Mouse (Mus musculus) neural tube, embryonic 14.5 days (tissue): ENCODE measurements around the gene Gm13272. TPM values are rescaled to one million over a fixed set of nuclear protein-coding genes. Genes with fewer than 3 reads are reported as not detected.
"Not testable (repeated sequence)": the region's sequence is repeated elsewhere in the genome, so short reads cannot be mapped to it uniquely, and the experiment has no call there.

Source experiments
- ATAC-seq: fragments of 200-750 bp; cut with Nextera tagmentation; 2 replicates; pipeline ENCODE4 v1.8.0; 2017; ENCODE audit warnings: low read depth, mild to moderate bottlenecking, moderate TSS enrichment, moderate library complexity
- H3K27ac ChIP-seq: fragments of 300-500 bp; sonication (generic); 2 replicates; pipeline ENCODE4 v1.5.1; 2014; ENCODE audit warnings: low read depth, mild to moderate bottlenecking, control low read depth, low read length, moderate library complexity, mixed read lengths
- H3K27me3 ChIP-seq: fragments of 300-500 bp; sonication (generic); 2 replicates; pipeline ENCODE4 v1.6.1; 2014; ENCODE audit warnings: low read length; ENCODE audit not compliant: control insufficient read depth, insufficient read depth
- H3K36me3 ChIP-seq: fragments of 300-500 bp; sonication (generic); 2 replicates; pipeline ENCODE4 v1.6.1; 2014; ENCODE audit warnings: low read length, mixed read lengths; ENCODE audit not compliant: control insufficient read depth, insufficient read depth
- H3K4me1 ChIP-seq: fragments of 300-500 bp; sonication (generic); 2 replicates; pipeline ENCODE4 v1.6.1; 2014; ENCODE audit warnings: low read length; ENCODE audit not compliant: control insufficient read depth, insufficient read depth
- H3K4me2 ChIP-seq: fragments of 300-500 bp; sonication (generic); 2 replicates; pipeline ENCODE4 v1.6.1; 2014; ENCODE audit warnings: mild to moderate bottlenecking, low read depth, low read length, control low read depth
- H3K4me3 ChIP-seq: fragments of 300-500 bp; sonication (generic); 2 replicates; pipeline ENCODE4 v1.5.1; 2014; ENCODE audit warnings: low read depth, low read length, control low read depth, mixed read lengths
- H3K9ac ChIP-seq: fragments of 300-500 bp; sonication (generic); replicated peaks from 2 replicates; pipeline ENCODE4 v1.6.1; 2014; ENCODE audit warnings: low read depth, mild to moderate bottlenecking, control low read depth, low read length, mixed read lengths
- H3K9me3 ChIP-seq: fragments of 300-500 bp; sonication (generic); 2 replicates; pipeline ENCODE4 v1.6.1; 2016; ENCODE audit warnings: low read length; ENCODE audit not compliant: control insufficient read depth
- WGBS: fragments of 180-500 bp; shearing (Covaris S2); extraction: QIAGEN DNeasy Blood & Tissue Kit; methylation state at CpG from one replicate; pipeline ENCODE4 v1.1.7; 2014; 5-methylcytosine and 5-hydroxymethylcytosine counted together
- polyA plus RNA-seq: library from polyadenylated mRNA; unstranded; fragments of >200 nt; fragmentation: Nextera tagmentation; extraction: Ambion mirVana; gene quantifications from 2 replicates; pipeline ENCODE4 v1.2.1, GENCODE M21; 2014

Gene Gm13272
- not detected in 2 replicates for polyA plus RNA-seq

DNA sequence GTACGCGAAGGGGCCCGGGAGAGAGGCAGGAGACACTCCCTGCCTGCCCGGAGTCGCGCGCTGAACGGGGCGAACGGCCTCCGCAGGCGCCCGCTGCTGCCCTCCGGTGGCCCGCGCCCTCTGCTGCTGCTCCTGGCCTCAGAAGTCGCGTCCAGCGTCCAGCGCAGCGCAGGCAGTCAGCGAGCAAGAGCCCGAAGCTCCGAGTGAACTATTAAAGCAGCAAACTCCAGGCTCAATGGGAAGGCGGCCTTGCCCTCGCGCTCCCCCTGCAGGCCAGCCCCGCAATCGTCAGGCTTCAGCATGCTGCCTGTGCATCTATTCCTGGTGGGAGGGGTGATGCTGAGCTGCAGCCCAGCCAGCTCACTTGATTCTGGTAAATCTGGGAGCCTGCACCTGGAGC, at the start of gene Gm13272:
Gene Gm13272 (plus strand): TSS at position 301 of the 400 bp plus-strand sequence.
- H3K27ac ChIP-seq, H3K4me1 ChIP-seq, H3K4me3 ChIP-seq, H3K4me2 ChIP-seq, H3K27me3 ChIP-seq, H3K9ac ChIP-seq, ATAC-seq, H3K36me3 ChIP-seq, H3K9me3 ChIP-seq: not testable (repeated sequence)
- WGBS = no CpG with 5 or more reads among the region's 29 CpGs

GRCm38 (mm10) chr4:88738480-88738879, 41.2 kb upstream of the Gm13272 start:
- WGBS = 4% methylated on average over 2 of the region's 2 CpGs
- no peak for ATAC-seq

DNA sequence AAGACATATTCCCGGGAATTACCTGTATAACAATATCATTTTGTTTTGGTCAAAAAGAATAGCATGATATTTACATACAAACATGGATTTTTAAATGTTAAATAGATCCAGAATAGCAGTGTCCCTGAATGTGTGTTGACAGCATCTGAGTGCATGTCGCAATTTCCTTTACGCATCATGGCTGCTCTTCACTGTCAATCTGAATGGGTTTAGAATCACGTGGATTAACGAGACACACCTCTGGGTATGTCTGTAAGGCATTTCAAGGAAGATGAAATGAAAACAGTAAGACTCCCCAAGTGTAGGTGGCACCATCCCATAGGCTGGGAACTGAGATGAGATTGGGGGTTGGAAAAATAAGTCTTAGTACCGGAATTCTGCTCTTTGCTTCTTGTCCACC, 40.6 kb upstream of the Gm13272 start:
- H3K27me3 ChIP-seq = no peaks in the 10 kb centered on the region
- no peak overlapping the region for H3K4me2 ChIP-seq
- H3K9ac ChIP-seq = no peak overlapping the region
- no peaks in the 10 kb centered on the region for H3K36me3 ChIP-seq
- no peak overlapping the region for H3K4me3 ChIP-seq
- no peaks in the 10 kb centered on the region for H3K9me3 ChIP-seq
- no peaks in the 10 kb centered on the region for H3K4me1 ChIP-seq
- ATAC-seq = no peak
- no peak overlapping the region for H3K27ac ChIP-seq
- WGBS = 94% methylated on average over 6 of the region's 6 CpGs

More at GRCm38 (mm10) chr4:88738480-88738879, 41.2 kb upstream of the Gm13272 start:
- Histone ChIP-seq H3K4me1 (no peaks in the 10 kb centered on the region), H3K36me3 (no peaks in the 10 kb centered on the region), H3K9ac (no peak overlapping the region), H3K4me3 (no peak overlapping the region), H3K27ac (no peak overlapping the region), H3K27me3 (no peaks in the 10 kb centered on the region), H3K9me3 (no peaks in the 10 kb centered on the region), H3K4me2 (no peak overlapping the region)

- Histone ChIP-seq H3K27me3 (no peaks in the 10 kb centered on the region), H3K36me3 (no peaks in the 10 kb centered on the region), H3K27ac (no peak overlapping the region), H3K4me2 (no peak overlapping the region), H3K9ac (no peak overlapping the region), H3K4me1 (no peaks in the 10 kb centered on the region), H3K4me3 (no peak overlapping the region), H3K9me3 (no peaks in the 10 kb centered on the region)
- 94% methylated on average over 4 of the region's 4 CpGs for WGBS
- no peak for ATAC-seq
Measured at GRCm38 (mm10) chr4:88741426-88741825, 38.2 kb upstream of the Gm13272 start.

GRCm38 (mm10) chr4:88742771-88743371, 36.8 kb upstream of the Gm13272 start:
- H3K4me1 ChIP-seq = no peaks in the 10 kb centered on the region
- H3K9ac ChIP-seq = no peak overlapping the region
- 80% methylated on average over 7 of the region's 7 CpGs for WGBS
- ATAC-seq = no peak
- no peaks in the 10 kb centered on the region for H3K36me3 ChIP-seq
- no peaks in the 10 kb centered on the region for H3K9me3 ChIP-seq
- H3K4me2 ChIP-seq = no peak overlapping the region
- no peak overlapping the region for H3K27ac ChIP-seq
- no peaks in the 10 kb centered on the region for H3K27me3 ChIP-seq
- H3K4me3 ChIP-seq = no peak overlapping the region

- WGBS = 65% methylated on average over 3 of the region's 3 CpGs
Measured at GRCm38 (mm10) chr4:88744207-88744606, 35.4 kb upstream of the Gm13272 start.

GRCm38 (mm10) chr4:88749926-88750325, 29.7 kb upstream of the Gm13272 start:
- Histone ChIP-seq H3K27me3 (no peaks in the 10 kb centered on the region), H3K4me2 (no peak overlapping the region), H3K27ac (no peak overlapping the region), H3K9ac (no peak overlapping the region), H3K36me3 (no peaks in the 10 kb centered on the region), H3K4me3 (no peak overlapping the region), H3K4me1 (no peaks in the 10 kb centered on the region), H3K9me3 (no peaks in the 10 kb centered on the region)
- 60% methylated on average over 6 of the region's 6 CpGs for WGBS
- ATAC-seq = no peak

More at GRCm38 (mm10) chr4:88744207-88744606, 35.4 kb upstream of the Gm13272 start:
- no peak overlapping the region for H3K9ac ChIP-seq
- H3K4me3 ChIP-seq = no peak overlapping the region
- no peaks in the 10 kb centered on the region for H3K36me3 ChIP-seq
- no peaks in the 10 kb centered on the region for H3K4me1 ChIP-seq
- H3K27ac ChIP-seq = no peak overlapping the region
- ATAC-seq = no peak
- H3K27me3 ChIP-seq = no peaks in the 10 kb centered on the region
- H3K9me3 ChIP-seq = no peaks in the 10 kb centered on the region
- H3K4me2 ChIP-seq = no peak overlapping the region

GRCm38 (mm10) chr4:88754818-88755340, 24.8 kb upstream of the Gm13272 start, which contains the start of gene Gm13271:
Gene Gm13271, plus strand, starts transcription at chr4:88754868.
- not testable (repeated sequence) for H3K4me1 ChIP-seq, H3K27me3 ChIP-seq, H3K9me3 ChIP-seq, H3K36me3 ChIP-seq, H3K4me2 ChIP-seq, H3K9ac ChIP-seq, ATAC-seq, H3K4me3 ChIP-seq, H3K27ac ChIP-seq
- WGBS = 82% methylated on average over 14 of the region's 15 CpGs

DNA sequence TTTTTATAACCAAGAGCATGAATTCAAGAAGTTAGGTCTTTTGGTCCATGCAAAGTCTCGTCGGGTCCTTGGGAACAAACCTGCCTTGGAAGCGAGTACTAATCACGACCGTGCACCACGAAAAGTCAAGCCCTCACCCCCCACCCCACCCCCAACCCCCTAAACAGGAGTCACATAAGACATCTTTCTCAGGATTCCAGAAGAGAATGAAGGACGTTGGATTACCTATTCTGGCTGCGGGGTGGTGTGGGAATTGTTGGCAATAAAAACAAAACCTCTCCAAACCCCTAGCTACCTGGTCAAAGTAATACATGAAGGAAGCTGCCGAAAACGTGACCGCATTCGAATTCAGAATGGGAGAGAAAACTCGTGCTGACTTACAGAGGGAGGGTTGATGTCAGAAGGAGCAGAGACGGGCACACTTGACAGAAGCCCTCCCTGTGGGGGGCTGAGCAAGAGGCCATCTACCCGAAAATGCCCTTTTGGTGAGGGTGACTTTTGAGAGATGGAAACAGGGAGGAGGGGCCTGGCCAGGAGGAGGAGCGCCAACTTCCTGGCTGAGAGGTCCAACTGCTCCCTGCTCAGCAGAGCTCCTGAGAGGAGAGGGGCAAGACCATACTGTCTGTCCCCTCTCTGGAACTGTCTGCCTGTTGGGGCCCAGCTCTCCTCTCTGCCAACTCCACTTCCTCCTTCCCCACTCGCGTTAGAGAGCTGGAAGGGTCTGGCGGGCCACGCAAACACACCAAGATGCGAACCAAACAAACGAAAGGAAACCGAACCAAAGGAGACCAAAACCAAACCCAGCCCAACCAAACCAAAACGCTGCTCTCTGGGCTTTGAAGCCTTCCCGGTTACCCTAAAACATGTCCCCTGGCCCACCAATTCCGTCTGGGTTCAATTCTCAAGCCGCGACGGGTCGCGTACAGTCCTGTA, 22.8 kb upstream of the Gm13272 start:
- H3K4me1 ChIP-seq, H3K36me3 ChIP-seq, H3K27ac ChIP-seq, H3K27me3 ChIP-seq, ATAC-seq, H3K9me3 ChIP-seq: not testable (repeated sequence)
- peak overlapping the region; percentile 36 for H3K4me3 ChIP-seq
- 14% methylated on average over 28 of the region's 31 CpGs for WGBS
- H3K9ac ChIP-seq = peak overlapping the region; percentile 34; the same call in 1 of the 2 replicates
- peak overlapping the region; percentile 67 for H3K4me2 ChIP-seq
